Mouse (Mus musculus) E14TG2a.4 (cell line): Measurements from ENCODE around the gene Kat2a.

Experiments
- H3K27me3 ChIP-seq: 2 replicates; pipeline ENCODE4 v1.6.1; 2014; ENCODE audit warnings: low read length, control low read depth; ENCODE audit not compliant: insufficient read depth
- H3K36me3 ChIP-seq: 2 replicates; pipeline ENCODE4 v1.6.1; 2014; ENCODE audit warnings: low read length, control low read depth; ENCODE audit not compliant: insufficient read depth
- H3K4me1 ChIP-seq: replicated peaks from 2 replicates; pipeline ENCODE4 v1.6.1; 2014; ENCODE audit warnings: low read depth, low read length, control low read depth
- H3K4me3 ChIP-seq: replicated peaks from 2 replicates; pipeline ENCODE4 v1.5.1; 2014; ENCODE audit warnings: mild to moderate bottlenecking, low read length
- H3K9me3 ChIP-seq: 2 replicates; pipeline ENCODE4 v1.6.1; 2014; ENCODE audit warnings: low read length, control low read depth
- CTCF ChIP-seq: conservative IDR thresholded peaks from 2 replicates; pipeline ENCODE4 v1.5.1; 2014; ENCODE audit warnings: low read length
- NANOG ChIP-seq: IDR thresholded peaks from 2 replicates; pipeline ENCODE4 v1.6.1; 2014; ENCODE audit warnings: borderline replicate concordance, low read length, mixed read lengths
- POU5F1 ChIP-seq: IDR thresholded peaks from 2 replicates; pipeline ENCODE4 v1.6.1; 2014; ENCODE audit warnings: low read length, borderline replicate concordance

The Kat2a gene

GRCm38 (mm10) chr11:100752294-100752693, 40.0 kb upstream of the Kat2a start:
- Histone ChIP-seq H3K27me3 (peaks cover 56% of the 10 kb centered on the region), H3K9me3 (no peaks in the 10 kb centered on the region), H3K4me3 (no peak overlapping the region), H3K4me1 (peaks cover 34% of the 10 kb centered on the region), H3K36me3 (no peaks in the 10 kb centered on the region)
- TF ChIP-seq POU5F1 (no peak), CTCF (no peak), NANOG (no peak)

GRCm38 (mm10) chr11:100750127-100750526, 37.9 kb upstream of the Kat2a start:
- no peaks in the 10 kb centered on the region for H3K36me3 ChIP-seq
- peak overlapping the region; percentile 64 for H3K4me3 ChIP-seq
- TF ChIP-seq NANOG (no peak), CTCF (no peak), POU5F1 (no peak)
- H3K4me1 ChIP-seq = peaks cover 52% of the 10 kb centered on the region
- no peaks in the 10 kb centered on the region for H3K9me3 ChIP-seq
- peaks cover 57% of the 10 kb centered on the region for H3K27me3 ChIP-seq

DNA sequence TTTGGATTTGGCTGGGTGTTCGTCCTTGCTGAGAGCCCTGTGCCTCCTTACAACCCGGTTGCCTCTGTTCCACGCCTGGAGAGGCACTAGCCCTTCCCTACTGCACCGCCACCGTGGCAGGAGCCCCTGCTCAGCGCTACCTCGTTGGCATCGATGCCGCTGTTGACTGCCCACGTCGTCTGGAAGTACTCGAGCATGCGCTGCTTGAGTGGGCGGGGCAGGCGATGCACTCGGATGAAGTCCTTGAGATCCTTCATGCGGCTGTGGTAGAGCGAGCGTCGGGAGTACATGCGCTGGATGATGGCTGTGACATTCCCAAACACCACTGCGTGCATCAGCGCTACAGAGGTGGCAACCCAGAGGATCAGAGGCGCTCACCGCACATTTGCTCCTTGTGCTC, 37.2 kb upstream of the Kat2a start:
- TF ChIP-seq NANOG = no peak
- no peak for TF ChIP-seq POU5F1
- no peak for TF ChIP-seq CTCF
- Histone ChIP-seq H3K4me3 (peak overlapping the region; percentile 64), H3K9me3 (no peaks in the 10 kb centered on the region), H3K4me1 (peaks cover 52% of the 10 kb centered on the region), H3K27me3 (peaks cover 56% of the 10 kb centered on the region), H3K36me3 (no peaks in the 10 kb centered on the region)

DNA sequence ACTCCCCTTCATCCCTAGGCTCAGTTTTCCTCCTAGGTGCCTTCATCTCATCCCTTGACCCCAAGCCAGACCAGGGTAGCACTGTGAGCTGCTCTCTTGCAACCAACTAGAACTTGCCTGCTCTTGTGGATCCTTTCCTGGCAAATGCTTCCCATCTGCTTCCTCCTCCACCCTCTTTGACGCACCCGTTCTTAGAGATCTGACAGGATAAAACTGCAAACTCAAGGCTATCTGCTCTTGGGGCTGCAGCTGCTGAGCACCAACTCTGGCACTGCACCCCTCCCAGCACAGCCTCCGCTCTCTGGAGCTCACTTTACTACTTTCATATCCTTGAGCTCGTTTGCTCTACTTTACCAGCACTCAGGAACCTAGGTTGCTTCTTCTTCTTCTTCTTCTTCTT, 36.4 kb upstream of the Kat2a start:
- peaks cover 52% of the 10 kb centered on the region for H3K4me1 ChIP-seq
- H3K27me3 ChIP-seq = peaks cover 51% of the 10 kb centered on the region
- no peak overlapping the region for H3K4me3 ChIP-seq
- TF ChIP-seq POU5F1 = no peak
- TF ChIP-seq NANOG = no peak
- no peak for TF ChIP-seq CTCF
- H3K9me3 ChIP-seq = no peaks in the 10 kb centered on the region
- H3K36me3 ChIP-seq = no peaks in the 10 kb centered on the region

GRCm38 (mm10) chr11:100747114-100747513, 34.8 kb upstream of the Kat2a start:
- TF ChIP-seq CTCF (no peak), POU5F1 (no peak), NANOG (no peak)
- Histone ChIP-seq H3K4me3 (no peak overlapping the region), H3K36me3 (no peaks in the 10 kb centered on the region), H3K27me3 (peaks cover 49% of the 10 kb centered on the region), H3K4me1 (peaks cover 46% of the 10 kb centered on the region), H3K9me3 (no peaks in the 10 kb centered on the region)

- Histone ChIP-seq H3K4me1 (peaks cover 43% of the 10 kb centered on the region), H3K27me3 (peaks cover 49% of the 10 kb centered on the region), H3K9me3 (no peaks in the 10 kb centered on the region), H3K36me3 (no peaks in the 10 kb centered on the region), H3K4me3 (no peak overlapping the region)
- TF ChIP-seq CTCF (no peak), NANOG (no peak), POU5F1 (no peak)
Measured at GRCm38 (mm10) chr11:100746546-100746945, 34.3 kb upstream of the Kat2a start.

DNA sequence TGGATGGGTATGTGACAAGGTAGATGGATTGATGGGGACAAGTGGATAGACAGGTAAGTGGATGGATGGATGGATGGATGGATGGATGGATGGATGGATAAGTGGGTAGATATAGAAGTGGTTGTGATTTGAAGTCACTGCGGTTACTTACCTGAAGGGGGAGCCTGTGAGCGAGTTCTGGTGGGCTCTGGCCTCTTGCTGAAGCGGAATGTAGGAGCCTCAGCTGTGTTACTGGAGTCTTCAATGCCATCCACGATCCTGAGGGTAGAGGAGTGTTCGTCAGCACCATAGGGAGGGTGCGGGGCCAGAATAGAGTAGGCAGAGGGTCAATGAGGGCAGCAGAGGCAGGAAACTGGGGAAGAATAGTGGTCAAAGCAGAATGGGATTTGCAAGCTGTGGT, 32.8 kb upstream of the Kat2a start:
- peaks cover 41% of the 10 kb centered on the region for H3K27me3 ChIP-seq
- TF ChIP-seq NANOG = no peak
- TF ChIP-seq CTCF = peak; percentile 38
- TF ChIP-seq POU5F1 = no peak
- no peaks in the 10 kb centered on the region for H3K36me3 ChIP-seq
- peaks cover 40% of the 10 kb centered on the region for H3K4me1 ChIP-seq
- no peak overlapping the region for H3K4me3 ChIP-seq
- H3K9me3 ChIP-seq = no peaks in the 10 kb centered on the region

- H3K4me1 ChIP-seq = peaks cover 35% of the 10 kb centered on the region
- H3K4me3 ChIP-seq = no peak overlapping the region
- H3K36me3 ChIP-seq = peaks cover under 1% of the 10 kb centered on the region; the same call in 1 of the 2 replicates
- H3K9me3 ChIP-seq = no peaks in the 10 kb centered on the region
- peaks cover 10% of the 10 kb centered on the region for H3K27me3 ChIP-seq
- no peak for TF ChIP-seq CTCF
- TF ChIP-seq POU5F1 = no peak
- no peak for TF ChIP-seq NANOG
Measured at GRCm38 (mm10) chr11:100741348-100741747, 29.1 kb upstream of the Kat2a start.

GRCm38 (mm10) chr11:100738749-100739148, 26.5 kb upstream of the Kat2a start:
- H3K36me3 ChIP-seq = peaks cover 22% of the 10 kb centered on the region
- H3K9me3 ChIP-seq = no peaks in the 10 kb centered on the region
- peaks cover 45% of the 10 kb centered on the region for H3K4me1 ChIP-seq
- peak overlapping the region; percentile 100 for H3K4me3 ChIP-seq
- no peaks in the 10 kb centered on the region for H3K27me3 ChIP-seq
- TF ChIP-seq NANOG (no peak), POU5F1 (no peak), CTCF (no peak)
